Mouse (Mus musculus) adrenal gland, adult 2 months (tissue): Measurements from ENCODE around the gene Tm6sf2. TPM values are rescaled to one million over a fixed set of nuclear protein-coding genes. Genes with fewer than 3 reads are reported as not detected.

Experiments
- DNase-seq: peaks from one replicate; pipeline ENCODE4 v3.0.0; 2021
- polyA plus RNA-seq: library from polyadenylated mRNA; depleted of rRNA; stranded (reverse); fragments of >200 nt; gene quantifications from 2 replicates; pipeline ENCODE4 v1.2.3, GENCODE M21; 2012
- total RNA-seq, 2 experiments: library from RNA; stranded (reverse); gene quantifications; 2 replicates each; pipeline ENCODE4 v1.2.3; 2021

The Tm6sf2 gene
- total and polyA plus RNA-seq, 3 experiments, result 0.86 to 3.2 (median 1.6) TPM

DNA sequence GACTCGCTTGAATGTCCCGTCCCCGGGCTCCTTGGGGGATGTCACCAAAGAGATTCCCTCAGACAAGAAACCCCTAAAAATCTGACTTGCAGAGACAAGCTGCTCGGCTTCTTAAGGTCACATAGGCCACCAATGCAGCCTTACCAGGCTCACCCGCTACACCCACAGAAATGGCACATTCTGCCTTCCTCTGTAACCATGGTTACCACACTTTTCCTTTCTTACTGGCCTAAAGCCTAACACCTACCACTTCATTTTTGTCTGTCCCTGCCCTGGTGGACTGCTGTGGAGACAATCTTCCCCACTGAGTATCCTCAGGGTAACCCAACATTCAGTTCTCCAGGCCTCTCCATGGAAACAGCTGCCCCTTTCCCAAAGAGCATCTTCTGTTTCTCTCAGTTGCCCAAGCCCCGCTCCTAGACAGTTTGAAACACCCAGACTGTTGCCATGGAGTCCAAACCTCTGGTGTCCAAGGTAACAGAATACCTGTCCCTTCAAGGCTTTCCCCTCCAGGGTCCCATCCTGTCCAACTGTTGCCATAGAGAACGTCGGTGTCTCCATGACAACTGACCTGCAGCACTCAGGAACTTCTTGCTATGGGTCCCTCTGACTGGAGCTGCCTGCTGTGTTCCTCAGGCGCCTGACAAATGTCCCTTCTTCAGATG, 16.7 kb downstream of the Tm6sf2 start:
- no peak for DNase-seq

DNA sequence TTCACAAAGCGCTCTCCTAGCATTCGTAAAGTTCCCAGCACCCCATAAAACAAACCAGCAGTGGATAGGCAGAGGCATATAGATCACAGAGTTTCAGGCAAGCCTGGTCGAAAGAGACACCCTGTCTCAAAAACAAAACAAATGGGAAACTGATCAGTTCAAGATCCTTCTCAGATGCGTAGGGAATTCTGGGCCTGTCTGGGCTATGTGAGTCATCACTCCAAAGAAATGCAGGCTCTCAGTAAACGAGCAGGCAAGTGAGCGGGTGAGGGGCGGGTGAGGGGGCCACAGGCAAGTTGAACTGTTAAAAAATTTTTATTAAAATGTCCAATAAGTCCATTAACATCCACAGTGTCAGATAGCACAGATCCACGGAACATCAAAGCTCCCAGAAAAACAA, 20.1 kb downstream of the Tm6sf2 start:
- no peak for DNase-seq

DNA sequence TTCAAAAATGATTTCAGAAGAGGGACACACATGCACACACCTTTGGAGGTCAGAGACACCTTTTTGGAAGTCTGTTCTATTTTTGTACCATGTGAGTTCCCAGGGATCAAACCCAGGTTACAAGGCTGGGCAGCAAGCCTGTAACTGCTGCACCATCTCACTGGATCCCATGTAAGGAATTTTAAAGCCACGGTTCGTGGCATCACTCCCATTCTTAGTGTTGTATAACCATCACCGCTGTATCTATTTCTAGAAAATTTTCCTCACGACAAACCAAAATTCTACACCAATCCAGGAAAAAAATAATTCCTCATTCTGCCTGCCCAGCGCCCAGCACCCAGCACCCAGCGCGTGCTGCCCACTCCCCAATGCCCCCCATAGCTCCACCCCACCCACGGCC, 26.6 kb downstream of the Tm6sf2 start:
- DNase-seq, result no peak

DNA sequence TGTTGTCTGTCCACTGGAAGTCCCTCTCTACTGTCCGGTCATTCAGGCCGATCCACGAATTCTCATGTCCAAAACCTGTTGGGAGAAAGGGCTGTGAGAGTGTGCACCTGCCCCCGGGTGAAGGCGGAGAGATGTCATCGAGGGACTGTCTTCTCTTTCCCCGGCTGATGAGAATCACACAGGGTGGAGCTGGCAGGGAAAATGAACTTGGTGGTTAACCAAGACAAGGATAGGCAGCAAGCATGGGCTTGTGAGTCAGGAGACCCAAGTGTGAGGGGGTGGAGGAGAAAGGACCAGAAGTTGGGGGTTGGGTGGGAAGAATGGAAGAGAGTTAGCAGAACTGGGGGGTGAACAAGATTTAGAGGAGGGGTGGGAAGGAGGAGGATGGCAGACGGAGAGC, 27.5 kb downstream of the Tm6sf2 start:
- DNase-seq, result no peak

DNA sequence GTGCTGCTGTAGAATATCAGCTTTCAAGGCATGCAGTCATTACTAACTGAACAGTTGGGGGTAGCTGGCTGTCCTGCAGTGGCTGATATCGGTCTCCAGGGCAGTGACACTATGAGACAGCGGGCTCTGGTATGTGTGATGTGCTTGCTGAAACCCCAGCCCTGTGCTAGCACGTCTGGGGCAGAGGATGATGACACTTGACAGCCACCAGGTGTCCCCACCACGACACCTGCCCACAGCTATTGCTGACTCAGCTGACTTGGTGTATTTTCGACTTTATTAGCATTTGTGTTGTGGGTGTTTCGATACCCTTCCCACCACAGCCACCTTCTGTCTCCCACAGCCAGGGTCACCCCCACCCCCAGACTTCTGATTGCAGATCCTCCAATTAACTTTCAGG, 31.8 kb downstream of the Tm6sf2 start:
- no peak for DNase-seq

DNA sequence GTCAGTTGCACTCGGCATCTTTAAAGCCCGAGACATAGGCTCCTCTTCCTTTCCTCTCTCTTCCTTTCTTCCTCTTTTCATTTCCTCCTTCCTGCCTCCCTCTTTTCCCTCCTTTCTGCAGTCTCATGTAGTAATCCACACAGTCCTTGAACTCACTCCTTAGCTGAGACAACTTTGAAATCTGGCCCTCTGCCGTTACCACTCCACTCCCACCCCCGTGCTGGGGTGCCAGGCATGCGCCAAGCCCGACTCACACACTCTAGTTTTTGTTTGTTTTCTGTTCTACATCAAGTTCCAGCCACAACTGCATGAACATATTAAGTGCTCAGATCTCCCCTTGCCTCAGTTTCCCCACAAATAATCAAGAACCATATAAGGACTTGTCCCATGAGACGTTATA, 32.2 kb downstream of the Tm6sf2 start:
- DNase-seq, result no peak

DNA sequence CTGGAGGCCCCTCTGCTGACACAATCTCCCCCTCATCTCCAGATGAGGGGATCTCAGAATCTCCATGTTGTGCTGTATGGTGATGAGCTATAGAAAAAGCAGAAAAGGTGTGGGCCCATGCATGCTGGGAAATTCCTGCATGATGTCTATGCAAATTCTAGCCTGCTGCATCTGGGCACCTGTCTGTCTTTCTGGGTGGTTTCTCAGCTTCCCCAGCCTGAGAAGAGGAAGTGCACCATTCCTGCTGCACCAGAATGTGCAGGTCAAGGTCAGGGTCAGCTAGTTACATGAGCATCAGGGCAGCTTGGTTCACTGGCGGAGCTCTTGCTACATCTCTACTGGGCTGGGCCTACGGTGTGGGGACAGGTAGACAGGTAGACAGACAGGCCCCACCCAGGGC, 37.7 kb downstream of the Tm6sf2 start:
- DNase-seq, result no peak

DNA sequence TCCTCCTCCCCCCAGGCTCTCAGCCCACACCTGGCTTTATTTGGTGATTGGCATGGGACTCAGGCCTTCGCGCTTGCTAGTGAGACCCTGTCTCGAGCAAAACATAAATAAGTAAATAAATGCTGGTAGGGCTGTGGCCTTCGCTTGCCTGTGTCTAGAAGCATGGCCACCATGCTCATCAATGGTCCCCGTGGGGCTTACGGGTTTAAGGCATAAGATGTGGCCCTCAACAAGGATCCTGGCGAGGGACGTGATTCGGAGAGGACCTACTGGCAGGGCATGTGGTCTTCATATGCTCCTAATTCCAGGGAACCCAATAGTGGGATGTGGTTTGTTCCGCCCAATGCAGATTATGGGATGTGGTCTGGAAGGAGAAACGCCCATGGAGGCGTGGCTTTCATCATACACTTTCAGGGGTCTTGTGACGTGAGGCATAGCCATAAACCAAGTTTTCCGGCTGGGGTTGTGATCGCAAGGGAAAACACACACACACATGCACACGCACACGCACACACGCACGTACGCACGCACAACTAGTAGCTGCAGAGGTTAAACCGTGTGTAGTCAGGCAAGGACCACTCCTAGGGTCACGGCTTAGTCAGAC, 38.6 kb downstream of the Tm6sf2 start:
- no peak for DNase-seq

DNA sequence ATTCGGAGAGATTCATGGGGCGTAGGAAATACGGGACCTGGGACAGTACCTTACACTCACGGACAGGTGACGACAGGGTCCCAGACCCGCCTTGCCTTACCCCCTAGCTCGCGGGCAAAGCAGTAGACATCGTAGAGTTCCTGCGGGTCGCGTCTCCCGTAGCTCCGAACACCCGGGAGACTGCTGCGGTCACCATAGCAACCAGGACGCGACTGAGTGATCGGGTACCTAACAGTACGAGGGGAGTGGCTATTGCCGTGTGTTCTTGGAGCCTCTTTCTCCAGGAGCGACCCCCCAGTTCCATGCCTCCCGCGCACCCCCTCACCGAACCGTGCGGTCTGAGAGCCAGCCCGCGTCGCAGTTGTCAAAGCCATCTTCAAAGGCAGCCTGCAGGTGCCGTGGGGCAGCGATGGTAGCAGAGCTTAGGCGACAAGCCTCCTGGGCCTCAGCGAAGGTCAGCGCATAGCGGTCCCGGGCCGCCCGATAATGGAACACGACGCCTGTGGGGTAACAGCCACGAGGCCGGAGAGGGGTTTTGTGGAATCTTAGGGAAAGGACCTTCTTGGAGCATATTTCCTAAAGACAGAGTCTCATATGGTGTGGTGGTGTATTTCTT, 39.8 kb downstream of the Tm6sf2 start:
- no peak for DNase-seq

DNA sequence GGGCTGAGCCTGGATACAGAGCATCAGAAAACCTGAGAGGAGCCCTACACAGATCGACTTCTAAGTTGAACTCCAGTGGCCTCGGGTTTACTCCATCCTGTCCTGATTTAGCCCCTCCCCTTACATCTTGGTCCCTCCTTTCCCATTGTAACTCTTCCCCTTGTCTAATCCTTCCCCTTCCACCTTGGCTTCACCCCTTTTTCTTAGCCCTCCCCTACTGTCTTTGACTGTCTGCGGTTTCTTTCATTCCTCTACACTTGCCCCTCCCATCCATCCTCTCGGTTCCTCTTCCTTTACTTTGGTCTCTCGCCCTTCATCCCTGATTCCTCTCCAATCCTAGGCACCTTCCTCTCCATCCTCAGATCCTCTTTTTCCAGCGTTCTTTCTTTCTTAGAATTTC, 41.8 kb downstream of the Tm6sf2 start:
- no peak for DNase-seq

DNA sequence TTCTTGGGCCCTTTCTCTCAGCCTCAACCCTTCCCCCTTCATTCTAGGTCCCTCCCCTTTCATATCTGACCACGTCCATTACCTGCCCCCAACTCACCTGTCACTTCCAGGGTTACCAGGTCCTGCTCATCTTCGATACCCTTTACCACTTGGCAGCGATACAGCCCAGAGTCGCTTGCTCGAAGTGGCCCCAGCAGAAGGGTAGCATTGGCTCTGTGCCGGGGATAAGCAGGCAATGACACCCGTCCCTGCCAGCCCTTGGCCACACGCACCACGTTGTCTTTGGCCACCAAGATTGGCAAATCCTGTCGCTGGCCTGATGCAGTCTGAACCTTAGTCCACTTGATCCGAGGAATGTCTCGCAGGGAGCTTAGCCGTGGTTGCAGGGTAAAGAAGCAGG, 42.2 kb downstream of the Tm6sf2 start:
- no peak for DNase-seq

DNA sequence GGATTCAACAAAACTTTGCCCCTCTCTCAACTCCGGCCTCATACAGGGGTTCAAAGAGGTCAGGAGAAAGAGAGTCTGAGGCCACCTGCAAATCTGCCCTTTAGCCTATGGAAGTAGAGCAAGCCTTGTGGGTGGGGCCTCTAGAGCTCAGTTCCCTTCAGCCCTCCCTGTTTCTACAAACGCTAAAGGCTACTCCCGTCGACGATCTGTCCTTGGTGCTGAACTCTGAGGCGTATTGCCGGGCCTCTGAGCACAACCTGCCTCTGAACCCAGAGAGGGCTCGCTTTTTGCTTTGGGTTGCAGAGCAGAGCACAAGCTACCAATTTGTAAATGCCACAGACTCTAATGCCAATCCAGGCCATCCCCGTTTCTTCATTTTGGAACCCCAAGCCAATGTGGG, 44.9 kb downstream of the Tm6sf2 start:
- DNase-seq, result peak; percentile 25

DNA sequence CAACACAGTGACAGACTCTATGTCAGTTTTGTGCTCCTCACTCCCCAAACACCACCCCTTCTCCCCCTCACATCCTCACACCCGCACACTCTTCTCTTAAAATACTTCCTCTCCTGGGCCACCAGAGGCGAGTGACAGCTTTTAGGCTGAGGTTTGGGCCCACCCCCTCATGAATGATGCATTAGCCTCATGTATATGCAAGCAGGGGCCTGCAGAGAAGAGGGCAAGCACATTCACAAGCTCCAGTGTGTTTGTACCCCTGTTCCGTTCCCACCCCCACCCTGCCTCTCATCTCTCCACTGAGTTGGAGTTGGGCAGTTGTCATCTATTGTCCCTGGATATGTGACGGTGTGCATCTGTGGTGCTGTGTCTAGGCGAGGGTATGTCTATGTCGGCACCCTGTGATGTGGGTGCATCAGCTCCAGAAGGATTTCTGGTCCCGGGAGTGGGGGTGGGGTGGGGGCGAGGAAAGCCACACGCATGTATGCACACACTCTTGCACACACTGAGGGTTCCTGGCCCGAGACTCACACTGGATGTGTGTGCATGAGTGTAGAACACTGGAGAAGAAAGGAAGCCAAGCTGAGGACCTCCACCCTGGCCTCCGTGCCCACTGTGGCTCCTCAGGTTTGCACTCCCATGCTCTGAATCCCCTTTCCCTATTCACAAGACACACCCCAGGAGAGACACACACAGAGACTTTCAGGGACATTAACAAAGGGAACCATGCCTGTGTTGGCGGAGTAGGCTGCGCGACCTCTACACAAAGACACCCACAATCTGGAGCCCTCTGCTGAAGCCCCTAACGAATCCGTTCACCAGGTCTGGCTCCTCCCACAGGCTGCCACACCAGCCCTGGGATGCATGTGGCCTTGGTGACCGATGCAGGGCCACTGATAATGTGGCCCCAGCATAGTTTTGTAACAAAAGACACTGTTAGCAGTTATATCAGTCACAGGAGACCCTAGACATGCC, 46.3 kb downstream of the Tm6sf2 start:
- no peak for DNase-seq

DNA sequence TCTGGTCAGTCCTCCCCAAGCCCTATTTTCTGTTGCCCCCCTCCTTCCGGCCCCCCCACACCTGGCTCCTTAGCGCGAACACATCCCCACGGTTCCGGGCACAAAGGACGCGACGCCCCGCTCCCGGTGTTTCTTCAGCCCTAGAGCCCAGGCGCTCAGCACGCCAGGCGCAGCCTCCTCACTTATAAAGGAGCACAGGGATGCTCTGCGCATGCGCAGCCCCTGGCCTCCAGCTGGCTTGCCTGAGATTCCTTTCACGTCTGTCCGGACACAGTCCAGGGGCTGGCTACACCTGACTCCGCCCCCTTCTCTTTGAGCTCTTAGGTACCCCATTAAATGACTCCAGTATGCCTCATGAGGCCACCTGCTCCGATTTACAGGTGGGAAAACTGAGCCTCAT, 47.9 kb downstream of the Tm6sf2 start, which contains the start of gene Ncan:
TSS of gene Ncan (minus strand) at position 207 of the 400 bp plus-strand sequence.
- DNase-seq, result peak; percentile 56

DNA sequence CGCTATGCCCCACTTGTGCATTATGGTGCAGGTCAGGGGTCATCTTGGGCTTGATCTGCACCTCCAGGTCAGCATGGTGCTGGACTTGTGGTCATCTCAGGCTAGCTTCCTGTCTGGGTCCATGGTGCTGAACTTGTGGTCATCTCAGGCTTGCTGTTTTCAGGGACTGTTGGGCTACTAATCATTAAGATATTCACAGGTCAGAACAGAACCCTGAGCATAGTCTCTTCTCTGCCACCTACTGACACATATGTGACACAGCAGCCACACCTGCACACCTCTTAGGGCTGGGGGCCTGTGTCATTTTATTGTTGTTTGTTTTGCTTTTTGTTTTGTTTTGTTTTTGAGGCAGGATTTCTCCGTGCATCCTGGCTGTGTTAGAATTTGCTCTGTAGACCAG, 50.1 kb downstream of the Tm6sf2 start:
- DNase-seq, result no peak

DNA sequence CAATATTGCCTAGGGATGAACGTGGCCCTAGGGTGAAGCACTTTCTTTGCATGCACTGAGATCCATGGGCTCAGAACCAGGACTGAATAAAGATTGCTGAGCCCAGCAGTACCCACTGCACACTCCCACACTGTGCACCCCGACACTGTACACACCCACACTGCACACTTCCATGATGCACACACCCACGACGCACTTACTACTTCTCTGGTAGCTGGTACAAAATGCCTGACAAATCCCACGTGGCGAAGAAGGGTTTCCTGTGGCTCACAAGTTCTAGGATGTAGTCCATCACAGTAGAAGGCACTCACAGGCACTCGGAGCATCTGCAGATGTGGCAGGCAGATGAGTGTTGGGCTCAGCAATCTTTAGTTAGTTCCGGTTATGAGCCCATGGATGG, 52.3 kb downstream of the Tm6sf2 start:
- no peak for DNase-seq

DNA sequence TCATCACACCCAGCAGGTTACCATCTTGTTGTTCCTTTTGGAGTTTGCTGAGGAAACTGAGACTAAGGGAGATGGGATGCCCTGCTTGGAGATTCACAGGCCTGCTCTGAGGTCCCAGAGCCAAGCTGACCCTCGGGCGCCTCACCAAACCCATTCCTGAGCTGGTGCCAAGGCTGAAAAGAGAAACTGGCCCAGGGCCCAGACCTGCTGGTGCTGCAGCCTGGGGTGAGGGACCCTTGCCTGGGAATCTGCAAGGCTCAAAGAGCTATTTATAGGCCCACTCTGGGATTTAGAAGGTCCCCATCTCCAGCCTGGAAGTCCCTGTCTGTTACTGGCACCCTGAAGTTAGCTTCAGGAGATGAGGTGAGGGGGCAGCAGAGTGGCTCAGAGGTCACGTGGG, 55.7 kb downstream of the Tm6sf2 start:
- peak; percentile 81 for DNase-seq

DNA sequence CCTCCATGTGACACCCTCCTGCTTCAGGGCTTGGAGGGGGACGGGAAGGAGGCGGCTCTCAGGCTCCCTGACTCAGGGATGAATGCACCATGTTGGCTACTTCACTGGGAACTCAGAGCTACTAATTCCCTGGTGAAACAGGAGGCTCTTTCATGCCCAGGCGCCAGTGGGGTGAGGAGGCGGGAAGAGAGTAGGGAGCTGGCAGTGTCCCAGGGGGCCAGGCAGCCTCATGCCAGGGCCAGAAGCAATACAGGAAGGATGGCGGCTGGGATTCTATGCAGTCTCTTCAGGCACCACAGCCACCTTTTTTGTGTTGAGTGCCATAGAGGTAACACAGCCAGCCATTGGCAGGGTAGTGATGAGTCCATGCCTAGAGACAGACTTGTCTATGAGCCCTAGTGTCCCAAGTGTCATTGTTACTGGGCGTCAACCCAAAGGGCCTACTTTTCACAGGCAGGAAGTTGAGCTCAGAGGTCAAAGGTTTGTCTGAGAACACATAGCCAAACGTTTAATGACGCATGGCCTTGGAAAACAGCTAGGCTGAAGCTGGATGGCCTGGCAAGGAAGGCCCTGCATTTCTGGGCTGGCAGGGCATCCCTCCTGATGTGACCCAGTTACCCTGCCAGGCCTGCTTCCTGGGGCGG, 56.7 kb downstream of the Tm6sf2 start:
- DNase-seq, result peak; percentile 60
